Mouse (Mus musculus): ENCODE data around the gene Slc26a9. TPM values are rescaled to one million over a fixed set of nuclear protein-coding genes. Genes with fewer than 3 reads are reported as not detected.
"Not testable (repeated sequence)": the region's sequence is repeated elsewhere in the genome, so short reads cannot be mapped to it uniquely, and the experiment has no call there.

Slc26a9 gene
- total RNA-seq, 2 experiments from 2014 or later = not detected

DNA sequence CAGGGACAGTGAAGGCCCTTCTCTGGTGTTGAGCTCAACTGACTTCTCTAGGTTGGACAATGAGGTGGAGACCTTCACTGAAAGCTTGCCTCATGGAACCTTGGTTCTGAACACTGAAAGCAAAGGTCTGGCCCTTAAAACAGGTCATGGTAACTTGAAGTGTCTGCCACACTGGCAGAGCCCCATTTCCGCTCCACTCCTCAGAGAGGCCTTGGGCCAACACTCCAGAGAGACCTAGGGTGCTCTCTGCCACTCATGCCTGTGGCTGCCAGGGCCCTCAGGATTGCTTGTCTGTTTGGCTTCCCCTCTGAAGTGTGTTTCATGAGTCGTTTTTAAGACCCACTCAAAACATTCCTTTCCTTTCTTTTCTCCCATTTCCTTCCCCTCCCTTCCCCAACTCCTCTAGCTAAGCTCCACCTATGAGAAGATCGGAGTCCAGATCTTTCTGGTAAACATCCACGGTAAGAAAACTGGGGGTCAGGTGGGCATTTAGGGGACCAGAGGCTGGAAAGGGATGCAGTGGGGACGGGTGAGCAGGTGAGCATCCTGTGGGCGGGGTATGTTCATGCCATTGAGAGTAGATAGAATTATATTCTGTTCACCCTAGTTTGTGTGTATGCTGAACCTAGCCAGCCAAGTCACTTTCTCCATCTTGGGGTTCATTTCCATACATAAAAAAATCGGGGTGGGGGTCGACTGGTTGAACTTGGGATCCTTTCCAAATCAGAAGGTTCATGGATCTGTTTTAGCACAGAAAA, 20.9 kb downstream of the Slc26a9 start:
- DNase-seq = no peak
- intact Hi-C loops (cut with DNase I) = loop anchor here (1.0 kb wide), 2 partner anchors 52 to 151 kb away; no protein-coding TSS in a partner anchor

DNA sequence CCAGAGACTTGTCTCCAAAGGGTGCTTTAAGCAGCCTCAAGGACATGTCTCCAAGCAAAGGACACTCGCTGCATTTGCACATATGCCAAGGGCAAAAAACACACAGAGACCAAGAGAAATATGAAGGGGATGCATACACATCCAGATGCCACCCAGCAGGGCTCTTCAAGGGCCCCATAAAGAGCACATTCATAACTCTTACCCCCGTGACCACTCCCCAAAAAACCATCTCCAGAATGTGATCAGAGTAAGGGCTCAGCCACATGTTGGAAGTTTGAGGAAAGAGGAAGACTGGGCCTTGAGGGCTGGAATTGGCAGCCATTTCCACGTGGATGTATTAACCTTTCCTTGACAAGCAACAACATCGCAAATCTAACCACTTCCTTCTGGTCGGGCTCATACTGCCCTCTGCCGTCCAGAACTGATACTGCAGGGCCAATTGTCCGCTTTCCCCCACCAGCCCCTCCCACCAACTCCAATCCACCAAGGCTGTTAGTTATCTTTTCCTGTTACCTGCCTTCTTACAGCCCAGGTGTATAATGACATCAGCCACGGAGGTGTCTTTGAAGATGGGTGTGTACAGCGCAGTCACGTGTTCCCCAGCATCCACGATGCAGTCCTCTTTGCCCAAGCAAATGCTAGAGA, 21.7 kb downstream of the Slc26a9 start:
- intact Hi-C loops (cut with DNase I) = loop anchor here (1.0 to 2.0 kb wide), 3 partner anchors 53 to 152 kb away; no protein-coding TSS in a partner anchor

DNA sequence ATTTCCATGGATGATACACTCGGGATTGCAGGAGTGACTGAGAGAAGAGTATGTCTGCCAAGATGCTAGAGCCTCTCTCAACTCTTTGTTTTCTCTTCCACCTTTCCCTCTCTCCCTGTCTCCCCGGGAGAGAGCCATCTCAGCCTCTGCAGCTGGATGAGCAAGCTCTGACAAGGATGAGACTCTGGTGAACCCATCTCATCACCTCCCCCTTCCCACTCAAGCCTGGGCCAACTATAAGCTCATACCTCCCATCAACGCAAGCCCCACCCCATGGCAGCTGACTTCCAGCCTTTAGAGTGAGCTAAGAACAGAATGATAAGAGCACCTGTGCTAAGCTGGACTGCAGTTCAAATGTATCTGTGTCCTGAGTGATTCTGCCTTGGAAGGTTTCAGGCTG, 25.5 kb downstream of the Slc26a9 start:
- intact Hi-C loops (cut with DNase I) = no loop called here

More for the DNA sequence above, 21.7 kb downstream of the Slc26a9 start:
- DNase-seq = peak; percentile 83 to 93

DNA sequence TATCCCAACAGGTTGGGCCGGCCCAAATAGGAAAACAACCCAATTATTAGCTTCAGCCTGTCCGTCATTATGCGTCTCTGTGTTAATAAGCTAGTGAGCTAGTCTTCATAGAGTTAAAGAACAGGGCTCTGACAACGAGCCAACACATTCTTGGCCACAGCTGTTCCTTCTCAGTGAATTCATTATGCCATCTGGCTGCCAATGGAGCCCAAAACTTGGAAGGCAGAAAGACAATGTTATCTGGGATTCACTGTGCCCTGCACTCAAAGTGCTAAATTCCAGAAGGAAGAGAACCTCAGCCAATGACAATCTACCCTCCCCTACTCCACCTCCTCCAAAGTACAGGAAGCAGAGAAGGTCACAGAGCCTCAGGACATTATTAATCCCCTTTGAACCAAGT, 26.8 kb downstream of the Slc26a9 start:
- intact Hi-C loops (cut with DNase I) = no loop called here
- peak; percentile 41 to 76 for DNase-seq

More for the DNA sequence above, 25.5 kb downstream of the Slc26a9 start:
- no peak for DNase-seq

DNA sequence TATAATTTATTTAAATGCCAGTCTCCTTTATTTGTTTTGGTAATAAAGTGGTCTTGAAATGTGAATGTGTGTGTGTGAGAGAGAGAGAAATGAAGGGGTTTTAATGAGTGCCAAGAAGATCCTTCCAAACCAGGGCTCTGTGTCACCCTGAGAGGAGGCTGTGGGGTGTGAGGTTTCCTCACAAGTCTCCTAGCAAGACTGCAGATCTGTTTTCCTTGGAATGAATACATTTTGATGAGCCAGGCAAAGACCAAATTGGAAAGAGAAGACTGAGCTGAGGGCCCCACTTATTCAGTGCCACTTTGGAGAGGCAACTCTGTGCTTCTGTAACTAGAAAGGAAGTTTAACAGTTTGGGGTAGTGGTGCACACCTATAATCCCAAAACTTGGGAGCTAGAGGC, 27.6 kb downstream of the Slc26a9 start:
- intact Hi-C loops (cut with DNase I) = no loop called here
- no peak for DNase-seq

DNA sequence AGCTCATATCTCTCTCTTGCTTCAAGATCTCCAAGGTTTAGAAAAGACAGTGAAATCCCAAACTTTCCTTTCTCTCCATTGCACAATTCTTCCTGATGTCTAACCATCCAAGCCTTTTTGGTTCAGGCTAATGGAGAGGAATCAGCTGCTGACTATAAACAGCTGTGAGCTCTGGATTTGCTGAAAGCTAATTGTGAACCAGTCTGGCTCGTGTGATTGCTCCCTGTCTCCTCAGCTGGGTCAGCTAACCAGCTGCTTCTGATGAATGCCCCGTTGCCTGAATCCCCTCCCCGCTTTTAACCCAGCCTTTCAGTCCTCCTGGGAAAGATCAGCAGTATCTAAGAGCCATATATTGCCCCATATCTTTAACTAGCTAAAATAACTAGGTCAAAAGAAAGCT, 50.8 kb downstream of the Slc26a9 start:
- intact Hi-C loops (cut with DNase I) = no loop called here
- DNase-seq = no peak

DNA sequence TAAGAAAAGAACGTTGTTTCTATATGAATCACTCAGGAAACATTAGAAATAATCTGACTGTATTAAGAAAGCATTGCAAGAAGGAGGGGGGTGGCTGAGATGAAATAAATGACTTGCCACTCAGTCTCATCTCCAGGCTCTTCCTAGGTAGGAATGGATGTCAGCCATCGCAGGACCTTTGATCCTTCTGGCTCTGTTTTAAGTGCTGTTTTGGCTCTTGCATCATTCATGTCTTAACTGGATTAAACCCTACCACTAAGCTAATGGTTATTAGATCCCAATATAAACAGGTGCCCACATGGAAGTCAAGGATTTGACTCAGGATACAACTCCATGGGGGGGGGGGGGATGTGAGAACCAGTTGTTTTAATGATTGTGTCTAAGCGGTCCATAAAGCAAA, 51.3 kb downstream of the Slc26a9 start:
- DNase-seq = no peak
- intact Hi-C loops (cut with DNase I) = no loop called here

DNA sequence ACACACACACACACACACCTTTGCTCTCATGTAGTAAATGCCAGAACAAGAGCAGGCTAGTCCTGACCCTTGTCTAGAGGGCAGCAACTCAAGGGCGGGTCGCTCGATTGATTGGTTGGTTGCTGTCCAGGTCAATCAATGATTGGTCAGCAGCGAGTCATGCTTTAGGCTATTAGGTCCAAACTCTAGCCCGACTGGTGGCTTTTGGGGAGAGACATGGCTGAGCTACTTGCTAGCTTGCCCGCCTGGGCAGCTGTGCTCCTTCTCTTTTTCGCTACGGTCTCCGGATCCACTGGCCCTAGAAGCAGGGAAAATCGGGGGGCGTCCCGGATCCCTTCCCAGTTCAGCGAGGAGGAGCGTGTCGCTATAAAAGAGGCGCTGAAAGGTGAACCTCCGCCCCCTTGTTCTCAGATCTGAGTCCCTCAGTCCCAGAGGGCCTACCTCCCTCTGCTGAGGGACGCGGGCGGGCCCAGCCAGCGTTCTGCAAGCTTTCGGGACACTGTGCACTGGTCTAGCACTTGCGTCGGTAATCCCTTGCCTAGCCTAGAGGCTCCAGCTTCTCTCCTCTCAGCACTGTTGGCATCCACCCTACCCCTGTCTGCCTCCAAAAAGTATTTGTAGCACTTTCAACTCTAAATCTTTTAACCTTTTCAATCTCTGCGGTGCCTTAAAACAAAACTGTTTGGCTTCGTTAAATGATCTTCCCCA, 53.5 kb downstream of the Slc26a9 start, which contains the start of gene Pm20d1:
Pm20d1 (plus strand) TSS at position 180 of the 708 bp plus-strand sequence.
- DNase-seq = peak; percentile 45 to 58
- intact Hi-C loops (cut with DNase I) = no loop called here

DNA sequence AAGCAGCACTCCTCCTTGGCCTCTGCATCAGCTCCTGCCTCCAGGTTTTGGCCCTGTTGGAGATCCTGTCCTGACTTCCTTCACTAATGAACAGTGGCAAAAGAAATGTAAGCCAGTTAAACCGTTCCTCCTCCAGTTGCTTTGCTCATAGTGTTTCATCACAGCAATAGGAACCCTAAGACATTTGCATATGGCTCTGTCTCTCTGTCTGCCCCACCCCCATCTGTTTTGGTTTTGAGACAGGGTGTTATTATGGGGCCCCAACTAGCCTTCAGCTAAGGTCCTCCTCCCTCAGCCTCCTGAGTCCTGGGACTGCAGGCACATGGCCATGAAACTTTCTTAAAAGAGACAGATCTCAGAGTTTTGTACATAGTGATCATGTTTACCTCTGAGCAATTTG, 56.2 kb downstream of the Slc26a9 start:
- no peak for DNase-seq
- intact Hi-C loops (cut with DNase I) = no loop called here

DNA sequence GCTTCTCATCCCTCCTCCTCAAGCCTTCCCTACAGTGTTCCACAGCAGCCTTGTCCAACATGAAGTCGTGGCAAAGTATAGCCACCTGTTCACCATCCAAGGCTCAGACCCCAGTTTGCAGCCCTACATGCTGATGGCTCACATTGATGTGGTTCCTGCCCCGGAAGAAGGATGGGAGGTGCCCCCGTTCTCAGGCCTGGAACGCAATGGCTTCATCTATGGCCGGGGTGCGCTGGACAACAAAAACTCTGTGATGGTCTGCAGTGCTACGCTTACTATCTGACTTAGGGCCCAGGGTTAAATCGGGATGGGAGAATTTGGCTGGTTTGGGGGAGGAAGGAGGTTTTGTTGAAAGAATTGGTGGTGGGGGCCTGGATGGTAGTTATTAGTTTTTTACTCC, 57.2 kb downstream of the Slc26a9 start:
- intact Hi-C loops (cut with DNase I) = no loop called here
- DNase-seq = no peak

DNA sequence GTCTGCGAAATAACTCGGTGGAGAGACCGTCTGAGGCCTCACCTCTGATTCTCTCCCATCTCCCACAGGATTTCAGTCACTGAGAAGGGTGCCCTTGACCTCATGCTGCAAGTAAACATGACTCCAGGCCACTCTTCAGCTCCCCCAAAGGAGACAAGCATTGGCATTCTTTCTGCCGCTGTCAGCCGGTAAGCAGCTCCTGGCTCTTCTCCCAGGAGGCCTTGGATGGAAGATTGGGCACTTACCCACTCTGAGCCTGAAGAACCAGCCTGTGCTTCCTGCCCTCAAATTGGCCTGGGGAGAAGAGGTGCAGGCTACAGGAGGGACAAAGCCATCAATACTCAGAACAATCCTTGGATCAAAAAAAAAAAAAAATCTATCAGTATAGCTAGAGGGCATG, 58.8 kb downstream of the Slc26a9 start:
- intact Hi-C loops (cut with DNase I) = no loop called here
- DNase-seq = peak; percentile 18 to 45

DNA sequence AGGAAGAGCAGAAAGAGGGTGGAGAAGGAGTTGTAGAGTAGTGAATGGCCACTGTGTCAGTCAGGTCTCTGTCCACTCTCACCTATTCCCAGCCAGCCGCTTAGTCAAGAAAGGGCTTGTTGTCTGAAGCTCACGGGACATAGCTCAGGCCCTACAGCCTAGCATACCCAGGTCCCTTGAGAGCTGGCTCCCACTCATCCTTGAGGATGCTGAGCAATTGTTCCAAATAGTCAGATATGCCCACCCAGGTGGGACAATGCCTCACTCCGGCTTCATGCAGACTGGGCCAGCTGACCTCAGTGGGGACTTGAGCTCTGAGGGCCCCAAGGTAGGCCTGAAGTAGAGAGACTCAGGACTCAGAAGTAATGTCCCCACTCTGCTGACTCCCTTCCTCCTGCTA, 60.3 kb downstream of the Slc26a9 start:
- no peak for DNase-seq
- intact Hi-C loops (cut with DNase I) = no loop called here

DNA sequence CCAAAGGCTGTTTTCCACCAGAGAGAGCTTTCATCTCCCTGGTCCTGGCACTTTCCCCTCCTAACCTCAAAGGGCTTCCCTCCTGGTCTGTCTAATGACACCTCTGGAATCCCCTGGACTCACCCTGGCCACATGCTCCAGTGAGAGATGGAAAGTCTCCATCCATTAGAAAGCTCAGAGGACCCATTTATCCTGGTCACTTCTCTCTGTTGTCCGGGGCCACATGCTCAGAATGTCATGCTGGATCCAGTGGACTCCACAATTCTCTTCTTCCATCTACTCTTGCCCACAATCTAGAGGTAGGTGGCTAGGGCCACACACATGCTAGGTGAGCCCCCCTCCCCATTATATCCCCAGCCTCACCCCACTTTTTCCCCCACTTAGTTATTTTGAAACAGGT, 65.2 kb downstream of the Slc26a9 start:
- no peak for DNase-seq
- intact Hi-C loops (cut with DNase I) = no loop called here

DNA sequence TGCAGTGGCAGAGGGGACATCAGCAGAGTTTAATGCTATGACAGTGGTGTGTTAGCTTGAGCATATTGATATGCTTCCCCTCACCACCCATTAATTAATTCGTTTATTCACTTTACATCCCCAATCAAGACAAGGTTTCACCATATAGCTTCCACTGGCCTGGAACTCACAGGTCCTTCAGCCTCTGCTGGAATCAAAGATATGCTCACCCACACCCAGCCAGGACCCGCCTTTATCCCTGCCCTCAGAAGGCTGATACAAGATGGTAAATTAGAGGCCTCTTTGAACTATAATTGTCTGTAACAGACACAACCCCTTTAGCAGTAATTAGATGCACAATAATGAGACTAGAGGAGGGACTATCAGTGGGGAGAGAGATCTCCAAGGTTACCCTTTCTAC, 65.8 kb downstream of the Slc26a9 start:
- intact Hi-C loops (cut with DNase I) = no loop called here
- DNase-seq = no peak

DNA sequence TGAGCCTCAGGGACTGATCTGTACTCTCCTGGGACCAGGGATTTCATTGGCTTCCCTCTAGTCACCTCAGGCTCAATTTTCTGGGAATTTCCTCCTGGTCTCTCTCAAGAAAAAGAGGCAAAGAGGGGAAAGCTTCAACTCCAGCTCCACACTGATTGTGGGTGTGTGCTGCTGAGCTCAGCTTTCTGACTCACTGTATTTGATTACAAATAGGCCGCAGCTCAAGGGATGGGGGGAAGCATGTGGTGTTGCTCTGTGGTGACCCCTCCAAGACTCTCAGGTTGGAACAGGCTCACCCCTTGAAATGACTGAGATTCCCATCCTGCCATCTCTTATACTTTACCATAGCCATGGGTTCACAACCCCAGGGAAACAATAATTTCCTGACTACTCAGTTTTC, 67.6 kb downstream of the Slc26a9 start:
- no peak for DNase-seq
- intact Hi-C loops (cut with DNase I) = no loop called here

DNA sequence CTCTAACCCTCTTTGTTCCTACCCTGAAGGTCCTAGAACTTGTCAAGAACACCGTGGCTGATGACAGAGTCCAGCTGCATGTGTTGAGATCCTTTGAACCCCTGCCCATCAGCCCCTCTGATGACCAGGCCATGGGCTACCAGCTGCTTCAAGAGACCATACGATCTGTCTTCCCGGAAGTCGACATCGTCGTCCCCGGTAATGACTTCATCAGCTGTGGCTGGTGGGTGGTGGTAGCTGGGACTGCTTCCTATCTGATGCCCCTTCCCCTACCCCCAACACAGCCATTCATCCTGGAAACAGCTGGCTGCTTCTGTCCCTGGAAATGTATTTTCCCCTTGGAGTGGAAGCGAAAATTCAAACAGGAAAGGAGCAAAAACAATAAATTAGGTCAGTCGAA, 68.2 kb downstream of the Slc26a9 start:
- intact Hi-C loops (cut with DNase I) = no loop called here
- no peak for DNase-seq

DNA sequence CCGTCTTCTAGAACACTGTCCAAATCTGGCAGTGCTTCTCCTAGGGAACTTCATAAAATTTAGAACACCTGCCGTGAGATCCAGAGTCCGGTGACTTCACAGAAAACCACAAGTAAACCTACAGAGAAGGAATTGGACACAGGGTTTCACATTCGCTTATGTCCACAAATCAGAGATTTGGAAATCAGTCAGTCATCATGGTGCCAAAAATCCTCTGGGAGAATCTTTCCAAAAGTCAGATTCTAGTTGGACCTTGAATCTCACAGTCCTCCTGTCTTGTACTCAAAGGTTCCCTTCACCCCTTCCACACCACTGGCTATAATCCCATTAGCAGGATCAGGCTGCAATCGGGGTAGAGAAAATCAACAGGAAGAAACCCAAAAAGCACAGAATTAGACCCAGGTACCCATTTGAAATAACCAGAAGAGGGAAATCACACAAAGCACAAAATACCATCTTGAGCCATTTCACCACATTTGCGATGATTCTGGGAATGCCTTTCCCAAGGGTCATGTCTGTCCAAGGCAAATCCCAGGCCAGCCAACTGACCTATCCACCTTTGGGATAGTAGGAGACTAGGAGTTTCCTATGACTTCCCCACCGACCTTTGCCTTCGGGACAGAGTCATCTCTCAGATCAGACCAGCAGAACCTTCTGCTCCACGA, 68.9 kb downstream of the Slc26a9 start:
- intact Hi-C loops (cut with DNase I) = no loop called here
- no peak for DNase-seq

DNA sequence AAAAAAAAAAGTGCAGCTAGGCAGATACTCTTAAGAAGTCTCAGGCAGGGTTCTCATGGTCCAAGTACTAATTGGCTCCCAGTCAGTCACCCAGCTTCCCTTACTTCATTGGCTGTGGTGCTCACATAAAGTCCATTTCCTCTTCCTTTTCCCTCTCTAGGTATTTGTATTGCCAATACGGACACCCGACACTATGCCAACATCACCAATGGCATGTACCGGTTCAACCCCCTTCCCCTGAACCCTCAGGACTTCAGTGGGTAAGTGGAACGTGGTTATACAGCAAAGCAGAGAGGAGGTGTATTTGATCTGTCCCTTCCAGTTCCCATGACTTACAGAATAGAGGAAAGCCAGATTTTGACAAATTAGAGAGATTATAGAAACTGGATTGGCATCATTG, 69.9 kb downstream of the Slc26a9 start:
- intact Hi-C loops (cut with DNase I) = no loop called here
- DNase-seq = no peak

DNA sequence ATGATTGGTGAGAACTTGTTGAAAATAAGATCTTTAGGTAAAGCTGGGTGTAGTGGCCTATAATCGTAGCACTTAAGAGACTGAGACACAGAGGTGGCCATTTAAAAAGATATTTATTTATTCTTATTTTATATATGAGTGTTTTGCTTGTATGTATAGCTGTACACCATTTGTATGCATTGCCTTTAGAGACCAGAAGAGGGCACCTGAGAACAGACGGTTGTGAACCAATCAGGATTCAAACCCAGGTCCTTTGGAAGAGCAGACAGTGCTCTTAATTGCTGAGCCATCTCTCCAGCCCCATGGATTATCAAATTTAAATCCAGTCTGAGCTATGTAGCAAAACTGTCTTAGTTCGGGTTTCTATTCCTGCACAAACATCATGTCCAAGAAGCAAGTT, 70.4 kb downstream of the Slc26a9 start:
- DNase-seq = no peak
- intact Hi-C loops (cut with DNase I) = no loop called here

DNA sequence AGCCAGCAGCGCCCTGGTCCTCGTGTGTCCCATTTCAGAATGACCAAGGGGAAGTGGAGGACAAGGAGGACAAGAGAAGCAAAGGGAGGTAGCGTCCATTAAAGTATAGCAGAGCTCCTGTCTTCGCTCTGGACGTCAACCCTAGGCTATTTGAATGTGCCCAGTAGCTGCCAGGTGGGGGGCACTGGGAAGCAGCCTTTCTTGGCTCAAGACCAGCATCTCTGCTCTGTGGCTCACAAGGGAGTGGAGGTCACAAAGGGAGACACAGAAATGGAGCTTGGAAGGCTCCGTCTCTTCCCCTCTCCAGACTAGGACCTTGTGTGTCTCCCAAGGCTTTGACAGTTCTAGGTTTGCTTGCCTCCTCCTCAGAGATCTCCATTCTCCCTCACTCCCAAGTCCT, 73.1 kb downstream of the Slc26a9 start:
- DNase-seq = no peak
- intact Hi-C loops (cut with DNase I) = no loop called here

DNA sequence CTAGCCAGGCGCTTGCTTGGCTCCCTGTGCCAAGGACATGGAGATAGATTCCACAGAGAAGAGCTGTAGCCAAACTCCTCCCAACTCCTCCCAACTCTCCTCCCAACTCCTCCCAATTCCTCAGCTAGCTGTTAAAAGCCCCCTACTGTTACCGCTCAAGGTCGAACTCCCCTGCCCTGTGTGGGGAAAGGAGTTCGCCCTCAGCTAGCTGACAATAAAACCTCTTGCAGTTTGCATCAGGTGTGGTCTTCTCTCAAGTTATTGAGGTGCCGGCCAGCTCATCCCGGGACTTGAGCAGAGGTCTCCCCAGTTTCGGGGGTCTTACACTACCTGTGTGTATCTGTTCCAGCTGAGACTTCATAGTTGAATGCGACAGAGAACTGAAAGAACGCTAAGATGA, 76.5 kb downstream of the Slc26a9 start:
- DNase-seq; intact Hi-C loops (cut with DNase I): not testable (repeated sequence)
